Mouse (Mus musculus) heart, postnatal 0 days (tissue): ENCODE measurements around the gene Gprin2. TPM values are rescaled to one million over a fixed set of nuclear protein-coding genes. Genes with fewer than 3 reads are reported as not detected.

ENCODE experiments used
- ATAC-seq: fragments of 200-750 bp; cut with Nextera tagmentation; 2 replicates; pipeline ENCODE4 v1.8.0; 2017; ENCODE audit warnings: low read depth, moderate number of reproducible peaks, moderate library complexity; ENCODE audit not compliant: insufficient read depth
- DNase-seq: peaks from one replicate; pipeline ENCODE4 v3.0.0-alpha.2; 2016; ENCODE audit warnings: low spot score
- H3K27ac ChIP-seq: fragments of 300-500 bp; sonication (generic); 2 replicates; pipeline ENCODE4 v1.5.1; 2014; ENCODE audit warnings: low read depth, mild to moderate bottlenecking
- H3K27me3 ChIP-seq: fragments of 300-500 bp; sonication (generic); 2 replicates; pipeline ENCODE4 v1.6.1; 2014; ENCODE audit warnings: low read length, mixed read lengths; ENCODE audit not compliant: control insufficient read depth, insufficient read depth
- H3K36me3 ChIP-seq: fragments of 300-500 bp; sonication (generic); replicated peaks from 2 replicates; pipeline ENCODE4 v1.6.1; 2014; ENCODE audit warnings: low read length, mixed read lengths; ENCODE audit not compliant: control insufficient read depth, insufficient read depth
- H3K4me1 ChIP-seq: fragments of 300-500 bp; sonication (generic); 2 replicates; pipeline ENCODE4 v1.6.1; 2014; ENCODE audit warnings: antibody characterized with exemption; ENCODE audit not compliant: control insufficient read depth, insufficient read depth
- H3K4me2 ChIP-seq: fragments of 300-500 bp; sonication (generic); 2 replicates; pipeline ENCODE4 v1.6.1; 2014; ENCODE audit warnings: low read depth, mild to moderate bottlenecking, low read length, moderate library complexity
- H3K4me3 ChIP-seq: fragments of 300-500 bp; sonication (generic); 2 replicates; pipeline ENCODE4 v1.5.1; 2014; ENCODE audit warnings: low read depth, low read length
- H3K9ac ChIP-seq: fragments of 300-500 bp; sonication (generic); replicated peaks from 2 replicates; pipeline ENCODE4 v1.6.1; 2014; ENCODE audit warnings: low read depth, low read length, mixed read lengths
- H3K9me3 ChIP-seq: fragments of 300-500 bp; sonication (generic); replicated peaks from 2 replicates; pipeline ENCODE4 v1.6.1; 2016; ENCODE audit warnings: low read length; ENCODE audit not compliant: control insufficient read depth
- CTCF ChIP-seq: IDR thresholded peaks from 2 replicates; pipeline ENCODE4 v1.5.1; 2016; ENCODE audit warnings: antibody characterized with exemption, control low read depth, low read depth
- EP300 ChIP-seq: IDR thresholded peaks from 2 replicates; pipeline ENCODE4 v1.6.1; 2016; ENCODE audit warnings: antibody characterized with exemption, low read depth
- WGBS: fragments of 180-500 bp; shearing (Covaris S2); extraction: QIAGEN DNeasy Blood & Tissue Kit; methylation state at CpG from one replicate; pipeline ENCODE4 v1.1.7; 2014; 5-methylcytosine and 5-hydroxymethylcytosine counted together
- polyA plus RNA-seq: library from polyadenylated mRNA; unstranded; fragments of >200 nt; fragmentation: Nextera tagmentation; extraction: Ambion mirVana; gene quantifications from 2 replicates; pipeline ENCODE4 v1.2.1, GENCODE M21; 2015
- total RNA-seq: library from RNA; depleted of rRNA; stranded (reverse); fragments of >200 nt; gene quantifications from 2 replicates; pipeline ENCODE4 v1.2.3, GENCODE M21; 2014; ENCODE audit warnings: low replicate concordance

The Gprin2 gene
- total and polyA plus RNA-seq, 2 experiments from 2014 or later, result 0.11 to 0.53 TPM

DNA sequence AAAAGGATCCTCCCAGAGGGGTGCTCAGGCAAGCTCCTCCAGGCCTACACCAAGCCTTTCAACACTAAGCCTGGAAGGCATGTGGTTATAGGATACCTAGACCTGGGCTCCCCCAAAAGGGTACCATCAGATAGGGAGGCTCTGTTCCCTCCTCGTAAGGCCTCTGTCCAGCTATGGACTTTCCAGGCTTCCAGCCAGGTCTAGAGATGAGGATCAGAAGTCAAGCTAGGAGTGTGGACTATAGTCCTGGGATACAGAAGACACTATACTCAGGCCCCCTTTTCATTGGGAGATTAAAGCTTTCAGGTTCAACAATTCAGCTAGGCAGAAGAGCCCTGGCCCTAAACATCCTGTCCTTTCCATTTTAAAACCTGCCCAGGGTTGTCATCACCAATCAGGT is 18.4 kb downstream of the Gprin2 start:
- Histone ChIP-seq H3K4me2 (no peak overlapping the region), H3K9me3 (no peaks in the 10 kb centered on the region; the same call in 1 of the 2 replicates), H3K27me3 (no peaks in the 10 kb centered on the region), H3K4me1 (no peaks in the 10 kb centered on the region), H3K9ac (no peak overlapping the region), H3K27ac (no peak overlapping the region), H3K36me3 (no peaks in the 10 kb centered on the region), H3K4me3 (no peak overlapping the region)
- WGBS, result 69% methylated on average over 1 of the region's 1 CpGs
- no peak for ATAC-seq
- TF ChIP-seq EP300, result no peak
- TF ChIP-seq CTCF, result no peak
- no peak for DNase-seq

DNA sequence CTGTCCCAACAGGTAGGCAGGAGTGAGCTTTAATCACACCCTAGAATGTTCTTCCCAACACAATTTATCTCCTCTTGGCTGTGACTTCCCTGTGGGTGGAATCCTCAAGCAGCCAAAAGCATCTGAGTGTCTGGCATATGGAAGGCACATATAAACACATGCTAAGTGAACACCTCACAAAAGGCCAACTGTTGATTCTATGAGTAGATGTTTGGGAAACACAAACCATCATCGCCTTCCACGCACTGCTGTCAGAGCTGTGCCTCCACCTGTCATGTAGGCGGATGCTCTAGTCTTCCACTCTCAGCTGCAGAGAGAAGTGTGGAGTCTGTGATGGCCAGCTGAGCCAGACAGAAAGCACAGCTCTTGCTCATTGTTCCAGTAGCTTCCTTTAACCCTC is 22.1 kb downstream of the Gprin2 start:
- no peak for ATAC-seq
- no peak for DNase-seq
- H3K4me1 ChIP-seq, result no peaks in the 10 kb centered on the region
- H3K4me3 ChIP-seq, result no peak overlapping the region
- H3K9ac ChIP-seq, result no peak overlapping the region
- 79% methylated on average over 3 of the region's 3 CpGs for WGBS
- no peak overlapping the region for H3K27ac ChIP-seq
- H3K9me3 ChIP-seq, result no peaks in the 10 kb centered on the region; the same call in 1 of the 2 replicates
- no peak overlapping the region for H3K4me2 ChIP-seq
- no peaks in the 10 kb centered on the region for H3K36me3 ChIP-seq
- TF ChIP-seq CTCF (no peak), EP300 (no peak)
- no peaks in the 10 kb centered on the region for H3K27me3 ChIP-seq

DNA sequence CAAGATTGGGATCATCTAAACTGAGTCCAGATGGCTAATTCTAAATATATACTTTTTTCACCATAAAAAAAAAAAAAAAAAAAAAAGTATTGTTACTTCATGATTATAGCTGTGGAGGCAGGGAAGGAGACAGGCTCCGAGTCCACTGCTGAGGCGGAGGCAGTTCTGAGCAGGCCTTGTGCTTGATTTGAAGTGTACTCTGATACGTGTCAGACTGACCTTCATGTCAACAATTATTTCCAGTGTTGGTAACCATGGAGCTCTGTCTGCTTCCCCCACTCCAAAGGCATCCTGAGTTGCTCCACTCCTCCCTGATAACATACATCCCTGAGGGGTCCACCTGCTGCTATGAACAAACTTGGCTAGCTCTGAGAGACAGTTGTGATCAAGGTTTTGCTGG is 30.3 kb downstream of the Gprin2 start:
- Histone ChIP-seq H3K9me3 (no peaks in the 10 kb centered on the region), H3K36me3 (no peaks in the 10 kb centered on the region), H3K9ac (no peak overlapping the region), H3K4me1 (no peaks in the 10 kb centered on the region), H3K4me3 (no peak overlapping the region), H3K27me3 (no peaks in the 10 kb centered on the region), H3K4me2 (no peak overlapping the region), H3K27ac (no peak overlapping the region)
- 37% methylated on average over 3 of the region's 3 CpGs for WGBS
- DNase-seq, result no peak
- no peak; the same call in 1 of the 2 replicates for ATAC-seq
- no peak for TF ChIP-seq EP300
- TF ChIP-seq CTCF, result no peak

DNA sequence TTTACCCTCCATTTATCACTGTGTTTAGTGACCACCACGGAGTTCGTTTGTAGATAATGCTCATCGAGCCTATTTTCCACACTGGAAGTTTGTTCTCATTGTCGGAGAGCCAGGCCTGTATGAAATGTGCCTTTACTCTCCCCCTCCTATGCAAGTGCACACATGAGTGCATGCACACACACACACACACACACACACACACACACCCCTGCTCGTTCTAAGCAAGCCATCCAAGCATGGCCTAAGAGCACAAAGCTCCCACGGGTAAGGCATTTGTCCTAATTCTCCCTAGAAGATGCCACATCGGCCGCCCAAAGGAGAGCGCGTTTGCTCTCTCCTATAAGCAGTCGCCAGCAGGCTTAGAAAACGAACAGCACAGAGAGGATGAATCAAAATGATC is 45.7 kb downstream of the Gprin2 start:
- 79% methylated on average over 12 of the region's 12 CpGs for WGBS
- DNase-seq, result no peak

DNA sequence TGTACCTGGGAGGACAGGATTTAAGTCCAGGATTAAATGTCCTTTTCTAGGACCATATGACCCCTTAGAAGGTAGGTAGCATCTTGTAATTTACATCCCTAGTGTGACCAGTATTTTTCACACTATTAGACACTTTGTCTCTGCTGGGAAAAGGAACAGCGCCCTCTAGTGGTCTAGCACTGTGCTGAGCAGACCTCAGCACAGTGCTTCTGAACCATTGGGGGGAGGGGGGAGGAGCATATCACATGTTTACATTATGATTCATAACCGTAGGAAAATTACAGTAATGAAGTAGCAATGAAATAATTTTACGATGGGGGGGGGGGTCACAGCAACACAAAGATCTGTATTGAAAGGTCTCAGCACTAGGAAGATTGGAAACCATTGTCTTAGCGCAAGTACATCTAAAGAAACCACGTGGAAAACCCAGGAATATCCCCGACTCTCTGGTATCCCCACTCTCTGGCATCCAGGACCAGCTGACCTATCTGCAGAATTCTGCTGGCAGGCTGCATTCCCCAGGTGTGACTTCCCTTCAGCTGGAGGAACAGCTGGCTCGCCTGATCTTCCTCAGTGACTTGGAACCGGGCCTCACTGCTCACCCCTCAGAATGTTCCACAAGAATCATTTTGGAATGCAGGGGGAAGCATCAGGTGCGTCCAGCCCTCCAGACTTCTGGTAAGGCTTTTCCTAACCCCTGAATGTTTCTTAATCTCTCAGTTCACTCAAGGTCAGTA is 46.7 kb downstream of the Gprin2 start:
- TF ChIP-seq CTCF (peak; percentile 79), EP300 (no peak)
- no peaks in the 10 kb centered on the region for H3K4me1 ChIP-seq
- no peaks in the 10 kb centered on the region; the same call in 1 of the 2 replicates for H3K27me3 ChIP-seq
- H3K9me3 ChIP-seq, result no peaks in the 10 kb centered on the region
- H3K27ac ChIP-seq, result no peak overlapping the region
- H3K36me3 ChIP-seq, result no peaks in the 10 kb centered on the region
- 54% methylated on average over 9 of the region's 9 CpGs for WGBS
- ATAC-seq (peak; percentile 81), DNase-seq (peak; percentile 62)
- no peak overlapping the region for H3K9ac ChIP-seq
- H3K4me2 ChIP-seq, result no peak overlapping the region
- no peak overlapping the region for H3K4me3 ChIP-seq

More for the DNA sequence above, 45.7 kb downstream of the Gprin2 start:
- H3K36me3 ChIP-seq, result no peaks in the 10 kb centered on the region
- no peak overlapping the region for H3K9ac ChIP-seq
- H3K4me2 ChIP-seq, result no peak overlapping the region
- H3K4me3 ChIP-seq, result no peak overlapping the region
- H3K27ac ChIP-seq, result no peak overlapping the region
- ATAC-seq, result no peak
- no peaks in the 10 kb centered on the region for H3K4me1 ChIP-seq
- no peaks in the 10 kb centered on the region for H3K9me3 ChIP-seq
- TF ChIP-seq EP300, result no peak
- no peak for TF ChIP-seq CTCF
- no peaks in the 10 kb centered on the region; the same call in 1 of the 2 replicates for H3K27me3 ChIP-seq

DNA sequence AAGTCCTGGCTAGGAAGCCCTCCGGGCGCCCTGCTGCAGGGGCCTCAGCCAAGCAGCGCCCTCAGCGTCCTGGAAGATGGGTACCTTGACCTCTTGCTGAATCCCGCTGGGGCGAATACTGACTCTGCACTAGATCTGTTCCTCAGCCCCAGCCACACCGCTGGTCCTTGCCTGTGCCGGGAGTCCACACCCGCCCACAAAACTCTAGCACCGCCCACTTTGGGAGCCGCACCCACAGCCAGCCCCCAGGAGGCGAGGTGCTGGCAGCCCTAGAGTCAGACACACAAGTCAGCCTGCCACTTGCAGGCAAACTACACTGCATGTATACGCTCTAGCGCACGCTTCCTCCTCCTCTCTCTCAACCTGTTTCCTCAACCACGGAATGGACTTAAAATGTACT is 49.1 kb downstream of the Gprin2 start, which contains the start of gene Npy4r:
TSS of gene Npy4r (minus strand) at position 148 of the 400 bp plus-strand sequence.
- peak within 1 kb of the TSS; percentile 20; the same call in 1 of the 2 replicates for H3K4me2 ChIP-seq
- no peak within 1 kb of the TSS for H3K4me3 ChIP-seq

More for the DNA sequence above, 49.1 kb downstream of the Gprin2 start, which contains the start of gene Npy4r:
- no peak for TF ChIP-seq EP300
- DNase-seq, result peak; percentile 26
- Histone ChIP-seq H3K9me3 (no peaks in the 10 kb centered on the region), H3K27ac (no peak within 1 kb of the TSS), H3K4me1 (no peaks in the 10 kb centered on the region), H3K9ac (no peak within 1 kb of the TSS), H3K27me3 (no peaks in the 10 kb centered on the region; the same call in 1 of the 2 replicates), H3K36me3 (no peaks in the 10 kb centered on the region)
- ATAC-seq, result peak; percentile 75
- 13% methylated on average over 16 of the region's 16 CpGs for WGBS
